Mouse (Mus musculus): Measurements from ENCODE around the gene Paxbp1. TPM values are rescaled to one million over a fixed set of nuclear protein-coding genes. Genes with fewer than 3 reads are reported as not detected.

Paxbp1 gene
- total RNA-seq, 2 experiments from 2014 or later = 12.8 to 26.2 TPM

DNA sequence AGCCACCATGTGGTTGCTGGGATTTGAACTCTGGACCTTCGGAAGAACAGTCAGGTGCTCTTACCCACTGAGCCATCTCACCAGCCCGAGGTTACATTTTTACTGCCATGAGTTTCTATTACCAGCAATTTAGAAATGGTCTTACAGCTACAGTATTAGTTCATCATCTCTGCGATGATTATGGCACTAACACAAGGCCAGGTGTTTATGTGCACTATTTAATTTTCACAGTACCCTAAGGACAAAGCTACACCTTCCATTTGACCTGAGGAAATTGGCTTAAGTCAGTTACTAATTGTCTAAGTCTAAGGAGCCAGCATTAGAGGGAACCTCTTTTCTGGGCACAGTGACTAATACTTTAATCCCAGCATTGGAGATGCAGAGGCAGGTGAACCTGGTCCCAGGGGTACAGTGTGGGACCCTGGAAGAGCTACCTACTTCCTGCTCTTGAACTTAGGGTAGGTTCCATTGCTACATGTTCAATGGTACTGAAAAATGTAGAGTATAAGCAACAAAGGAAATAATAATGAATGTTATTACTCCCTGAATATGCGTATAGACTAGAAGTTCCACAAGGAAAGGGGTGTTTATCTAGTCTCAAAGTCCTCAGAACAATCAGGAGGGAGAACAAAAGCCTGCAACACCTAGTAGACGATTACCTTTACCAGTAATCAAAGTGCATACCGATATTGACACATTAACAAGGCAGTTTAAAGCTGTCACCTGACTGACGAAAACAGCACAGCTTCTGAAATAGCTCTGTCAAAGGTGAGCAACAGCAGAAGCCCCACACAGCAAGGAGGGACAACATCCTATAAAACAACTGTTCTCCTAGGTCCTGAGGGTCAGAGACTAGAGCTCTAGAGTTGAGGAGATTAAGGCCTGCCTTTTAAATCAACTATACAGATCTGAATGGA, 47.8 kb downstream of the Paxbp1 start:
- no peak for DNase-seq

GRCm38 (mm10) chr16:90995498-90995897, 48.8 kb downstream of the Paxbp1 start:
- no peak for DNase-seq

DNA sequence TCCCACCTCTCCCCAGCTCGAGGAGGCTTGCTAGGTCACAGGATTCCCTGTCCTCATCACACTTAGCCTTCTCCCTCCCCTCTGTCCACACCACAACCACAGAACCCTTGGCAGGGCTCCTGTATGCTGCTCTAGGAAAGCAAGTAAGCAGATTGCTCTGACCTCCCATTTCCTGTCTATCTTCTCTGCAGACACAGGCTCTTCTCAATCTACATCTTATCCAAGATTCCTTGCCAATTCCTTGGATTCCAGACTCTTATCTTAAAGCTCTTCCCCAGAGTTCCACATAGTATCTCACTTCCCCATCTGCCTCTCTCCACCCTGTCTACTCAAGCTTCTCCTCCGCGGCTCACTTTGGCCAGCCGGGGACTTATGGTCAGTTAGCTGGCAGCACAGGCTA, 49.3 kb downstream of the Paxbp1 start:
- DNase-seq = no peak

GRCm38 (mm10) chr16:90989162-90989561, 55.2 kb downstream of the Paxbp1 start:
- no peak for DNase-seq

- DNase-seq = no peak
These were observed 55.7 kb downstream of the Paxbp1 start for GRCm38 (mm10) chr16:90988665-90989064.

DNA sequence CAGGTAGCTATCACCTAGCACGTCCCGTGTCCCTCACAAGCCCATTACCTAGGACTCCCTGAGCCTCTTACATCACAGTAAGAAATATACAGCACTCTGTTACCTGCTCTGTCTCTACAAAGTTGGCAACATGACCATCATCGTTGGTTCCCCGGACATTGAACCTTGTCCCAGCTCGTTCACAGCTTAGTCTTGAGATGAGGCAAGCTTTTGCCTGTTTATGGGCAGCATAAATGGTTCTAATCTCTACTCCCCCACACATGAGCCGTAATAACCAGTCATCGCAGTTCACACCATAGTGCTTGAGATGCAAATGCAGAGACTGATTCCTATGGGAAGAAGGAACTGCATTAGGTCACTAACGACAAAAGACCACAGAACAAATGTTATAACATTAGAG, 56.3 kb downstream of the Paxbp1 start:
- no peak for DNase-seq

- DNase-seq = no peak
These were observed 73.3 kb downstream of the Paxbp1 start for GRCm38 (mm10) chr16:90971004-90971403.

DNA sequence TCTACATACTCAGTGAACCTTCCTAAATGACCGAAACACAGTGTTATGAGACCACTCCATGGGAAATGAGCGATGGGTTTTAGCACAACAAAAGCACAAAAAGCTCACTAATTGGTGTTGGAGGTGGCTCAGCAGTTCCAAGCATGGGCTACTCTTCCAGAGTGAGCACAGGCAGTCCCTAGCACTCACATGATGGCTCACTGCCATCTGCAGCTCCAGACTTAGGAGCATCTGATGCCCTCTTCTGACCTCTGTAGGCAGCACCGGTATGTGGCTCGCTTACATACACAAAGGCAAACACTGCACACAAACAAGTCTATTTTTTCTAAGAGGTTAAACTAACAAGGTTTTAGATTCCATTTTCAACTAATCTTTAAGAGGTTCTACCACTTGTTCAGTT, 78.1 kb downstream of the Paxbp1 start:
- DNase-seq = no peak

- no peak for DNase-seq
These were observed 80.0 kb downstream of the Paxbp1 start for GRCm38 (mm10) chr16:90964302-90964701.

Other genes with a start within 250 kb of the Paxbp1 start
- gene Urb1, start 234.1 kb downstream of the Paxbp1 start, total RNA-seq (2021) = 1 to 10 TPM; 5.0 to 5.7 TPM
- under 1 TPM; 0.56 to 0.59 TPM for gene Eva1c, start 217.8 kb downstream of the Paxbp1 start, total RNA-seq (2021)
- 10 to 100 TPM; 23.8 to 27.0 TPM for gene Cfap298, start 109.4 kb downstream of the Paxbp1 start, total RNA-seq (2021)
- 10 to 100 TPM; 14.6 TPM for gene Synj1, start 33.2 kb downstream of the Paxbp1 start, total RNA-seq (2021)
- 1 to 10 TPM; 1.3 to 2.6 TPM for gene 4932438H23Rik, start 50.6 kb upstream of the Paxbp1 start, total RNA-seq (2021)
- gene Olig2, start 180.9 kb upstream of the Paxbp1 start, total RNA-seq (2021) = not detected
- gene Olig1, start 225.2 kb upstream of the Paxbp1 start, total RNA-seq (2021) = under 1 TPM; 0.28 to 0.38 TPM

Measured in gastrocnemius, postnatal 10 days (tissue).